Mouse (Mus musculus): Measurements from ENCODE around the gene Mylk.

DNA sequence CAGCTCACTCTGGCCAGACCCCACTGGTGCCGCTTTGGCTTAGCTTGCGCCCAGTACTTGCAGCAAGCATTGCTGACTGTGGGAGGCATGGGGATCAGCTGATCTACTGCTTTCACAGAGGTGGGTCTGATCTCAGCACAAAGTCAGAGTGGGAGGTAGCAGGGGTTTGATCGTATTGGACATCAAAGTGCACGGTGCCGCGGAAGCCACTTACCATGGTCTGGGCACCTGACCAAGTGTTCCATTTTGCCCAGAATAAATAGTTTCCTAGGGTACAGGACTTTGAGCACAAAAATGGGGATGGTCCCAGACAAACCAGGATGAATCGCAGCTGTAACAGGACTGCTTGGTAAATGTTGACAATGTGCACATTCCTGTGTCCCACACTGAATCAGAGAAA lies 236.0 kb downstream of the Mylk start:
- TF ChIP-seq CTCF (IDR thresholded peaks at IDR 0.05; ENCODE audit: low read depth, low read length) (no peak), POLR2A (IDR thresholded peaks at IDR 0.05; ENCODE audit: borderline replicate concordance, low read depth, low read length) (no peak)
